Mouse (Mus musculus) lung, embryonic 14.5 days (tissue): ENCODE measurements around the gene Dlgap1. TPM values are rescaled to one million over a fixed set of nuclear protein-coding genes. Genes with fewer than 3 reads are reported as not detected.

Source experiments
- ATAC-seq: fragments of 200-750 bp; cut with Nextera tagmentation; 2 replicates; pipeline ENCODE4 v1.8.0; 2017; ENCODE audit warnings: mild to moderate bottlenecking, moderate TSS enrichment, moderate library complexity; ENCODE audit not compliant: insufficient read depth
- DNase-seq: peaks from one replicate; pipeline ENCODE4 v3.0.0-alpha.2; 2015
- H3K27ac ChIP-seq: fragments of 300-500 bp; sonication (generic); 2 replicates; pipeline ENCODE4 v1.5.1; 2014; ENCODE audit warnings: low read depth, mild to moderate bottlenecking, moderate library complexity
- H3K27me3 ChIP-seq: fragments of 300-500 bp; sonication (generic); 2 replicates; pipeline ENCODE4 v1.6.1; 2014; ENCODE audit warnings: low read length, control low read depth; ENCODE audit not compliant: insufficient read depth
- H3K36me3 ChIP-seq: fragments of 300-500 bp; sonication (generic); 2 replicates; pipeline ENCODE4 v1.6.1; 2014; ENCODE audit warnings: control low read depth; ENCODE audit not compliant: insufficient read depth
- H3K4me1 ChIP-seq: fragments of 300-500 bp; sonication (generic); 2 replicates; pipeline ENCODE4 v1.6.1; 2014; ENCODE audit warnings: antibody characterized with exemption, control low read depth; ENCODE audit not compliant: insufficient read depth
- H3K4me2 ChIP-seq: fragments of 300-500 bp; sonication (generic); 2 replicates; pipeline ENCODE4 v1.6.1; 2014; ENCODE audit warnings: mild to moderate bottlenecking
- H3K4me3 ChIP-seq: fragments of 300-500 bp; sonication (generic); 2 replicates; pipeline ENCODE4 v1.5.1; 2014; ENCODE audit warnings: low read depth, low read length
- H3K9ac ChIP-seq: fragments of 300-500 bp; sonication (generic); 2 replicates; pipeline ENCODE4 v1.6.1; 2014
- H3K9me3 ChIP-seq: fragments of 300-500 bp; sonication (generic); 2 replicates; pipeline ENCODE4 v1.6.1; 2016; ENCODE audit warnings: low read depth, low read length, control low read depth
- CTCF ChIP-seq: IDR thresholded peaks from 2 replicates; pipeline ENCODE4 v1.5.1; 2016; ENCODE audit warnings: antibody characterized with exemption, low read depth
- WGBS: fragments of 180-500 bp; shearing (Covaris S2); extraction: QIAGEN DNeasy Blood & Tissue Kit; methylation state at CpG from one replicate; pipeline ENCODE4 v1.1.7; 2014; 5-methylcytosine and 5-hydroxymethylcytosine counted together
- polyA plus RNA-seq: library from polyadenylated mRNA; unstranded; fragments of >200 nt; fragmentation: Nextera tagmentation; extraction: Ambion mirVana; gene quantifications from 2 replicates; pipeline ENCODE4 v1.2.1, GENCODE M21; 2014

Gene Dlgap1
- polyA plus RNA-seq, 1 experiment from 2014 or later = 1.1 TPM

DNA sequence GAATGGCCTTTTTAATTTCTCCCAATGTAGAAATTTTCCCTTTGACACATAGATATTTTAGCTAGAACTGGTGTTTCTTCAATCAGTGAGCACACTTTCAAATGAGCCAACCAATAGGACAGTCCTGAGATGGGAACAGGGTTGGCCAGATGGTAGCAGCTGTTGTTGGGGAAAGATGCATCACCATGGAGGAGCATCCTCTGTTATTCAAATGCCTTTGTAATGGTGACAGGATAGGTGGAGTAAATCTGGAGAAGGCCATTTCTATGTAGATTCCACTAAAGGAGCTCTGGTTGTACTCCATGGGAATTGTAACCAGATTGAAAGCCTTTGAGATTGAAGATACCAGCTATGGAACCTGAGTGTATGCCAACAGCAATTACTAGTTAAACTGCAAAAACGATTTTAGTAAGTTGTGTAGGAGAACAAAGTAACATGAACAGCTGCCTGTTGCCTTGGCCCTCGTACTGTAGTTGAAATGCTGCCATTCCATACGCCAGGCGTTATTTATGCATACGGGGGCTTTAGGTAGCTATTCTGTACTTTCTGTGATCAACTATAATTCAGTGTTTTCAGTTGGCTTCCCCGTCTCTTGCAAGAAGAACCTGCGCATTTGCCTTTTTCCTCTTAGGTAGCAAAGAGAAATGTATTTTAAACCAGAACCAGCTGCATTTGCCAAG lies 72.0 kb downstream of the Dlgap1 start:
- Histone ChIP-seq H3K27me3 (no peaks in the 10 kb centered on the region), H3K9ac (no peak overlapping the region), H3K4me3 (no peak overlapping the region), H3K9me3 (no peaks in the 10 kb centered on the region), H3K36me3 (no peaks in the 10 kb centered on the region), H3K4me2 (no peak overlapping the region), H3K27ac (no peak overlapping the region), H3K4me1 (no peaks in the 10 kb centered on the region)
- ATAC-seq (no peak), DNase-seq (peak; percentile 5)
- no peak for TF ChIP-seq CTCF
- 65% methylated on average over 7 of the region's 7 CpGs for WGBS

DNA sequence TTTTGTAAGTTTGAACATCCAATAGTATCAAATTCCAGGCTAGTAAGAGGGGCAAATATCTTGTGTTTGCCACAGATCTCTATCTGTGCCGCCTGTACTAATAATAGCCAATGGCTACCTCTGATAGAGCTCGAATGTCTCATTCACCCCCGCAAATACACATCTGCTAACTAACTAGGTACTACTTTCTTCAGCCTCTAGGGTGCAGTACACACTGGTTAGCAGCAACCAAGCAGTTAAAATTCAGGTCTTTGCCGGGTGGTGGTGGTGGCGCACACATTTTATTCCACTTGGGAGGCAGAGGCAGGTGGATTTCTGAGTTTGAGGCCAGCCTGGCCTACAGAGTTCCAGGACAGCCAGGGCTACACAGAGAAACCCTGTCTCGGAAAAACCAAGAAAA lies 99.4 kb downstream of the Dlgap1 start:
- TF ChIP-seq CTCF = no peak
- Histone ChIP-seq H3K36me3 (no peaks in the 10 kb centered on the region), H3K4me3 (no peak overlapping the region), H3K27ac (no peak overlapping the region), H3K4me2 (no peak overlapping the region), H3K4me1 (no peaks in the 10 kb centered on the region), H3K9ac (no peak overlapping the region), H3K27me3 (no peaks in the 10 kb centered on the region), H3K9me3 (no peaks in the 10 kb centered on the region)
- 77% methylated on average over 6 of the region's 6 CpGs for WGBS
- ATAC-seq (no peak), DNase-seq (no peak)

DNA sequence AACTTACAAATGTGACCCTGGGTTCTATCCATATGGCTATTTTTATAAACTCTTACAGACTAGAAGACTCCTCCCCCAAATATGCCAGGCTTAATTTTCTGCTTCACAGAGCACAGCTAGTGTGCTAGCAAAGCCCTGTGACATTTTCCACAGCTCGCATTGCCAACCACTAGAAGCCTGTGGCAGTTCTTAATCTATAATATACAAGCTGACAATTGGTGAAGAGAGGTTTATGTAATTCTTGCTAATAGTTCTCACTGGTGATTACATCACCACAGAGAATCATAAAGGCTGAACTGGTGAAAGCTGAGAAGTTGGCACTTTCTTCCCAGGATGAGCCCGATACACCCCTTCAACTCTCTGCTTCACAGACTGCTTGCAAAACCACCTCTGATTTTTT lies 103.2 kb downstream of the Dlgap1 start:
- no peak overlapping the region for H3K27ac ChIP-seq
- no peak overlapping the region for H3K4me2 ChIP-seq
- H3K27me3 ChIP-seq = no peaks in the 10 kb centered on the region
- no peak for TF ChIP-seq CTCF
- no peaks in the 10 kb centered on the region for H3K36me3 ChIP-seq
- ATAC-seq (no peak), DNase-seq (no peak)
- no peak overlapping the region for H3K9ac ChIP-seq
- WGBS = 57% methylated on average over 2 of the region's 2 CpGs
- no peaks in the 10 kb centered on the region for H3K9me3 ChIP-seq
- no peaks in the 10 kb centered on the region for H3K4me1 ChIP-seq
- H3K4me3 ChIP-seq = no peak overlapping the region

DNA sequence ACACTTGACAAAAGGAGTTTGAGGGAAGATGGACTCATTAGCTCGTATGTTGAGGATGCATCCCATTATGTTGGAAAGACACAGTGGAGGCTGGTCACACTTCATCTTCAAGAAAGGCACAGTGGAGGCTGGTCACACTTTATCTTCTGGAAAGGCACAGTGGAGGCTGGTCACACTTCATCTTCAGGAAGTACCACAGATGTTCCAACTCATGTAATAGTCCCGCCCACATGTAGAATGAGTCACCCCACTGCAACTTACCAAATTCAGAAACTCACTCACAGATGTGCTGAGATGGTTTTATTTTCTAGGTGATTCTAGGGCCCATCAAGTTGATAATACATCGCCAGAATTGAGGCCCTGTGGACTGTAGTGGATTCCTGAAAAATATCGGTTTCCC lies 119.3 kb downstream of the Dlgap1 start:
- Histone ChIP-seq H3K27me3 (no peaks in the 10 kb centered on the region), H3K27ac (no peak overlapping the region), H3K4me3 (no peak overlapping the region), H3K9ac (no peak overlapping the region), H3K9me3 (no peaks in the 10 kb centered on the region), H3K4me2 (no peak overlapping the region), H3K36me3 (no peaks in the 10 kb centered on the region), H3K4me1 (no peaks in the 10 kb centered on the region)
- DNase-seq (no peak), ATAC-seq (no peak)
- no peak for TF ChIP-seq CTCF
- WGBS = 88% methylated on average over 4 of the region's 4 CpGs

DNA sequence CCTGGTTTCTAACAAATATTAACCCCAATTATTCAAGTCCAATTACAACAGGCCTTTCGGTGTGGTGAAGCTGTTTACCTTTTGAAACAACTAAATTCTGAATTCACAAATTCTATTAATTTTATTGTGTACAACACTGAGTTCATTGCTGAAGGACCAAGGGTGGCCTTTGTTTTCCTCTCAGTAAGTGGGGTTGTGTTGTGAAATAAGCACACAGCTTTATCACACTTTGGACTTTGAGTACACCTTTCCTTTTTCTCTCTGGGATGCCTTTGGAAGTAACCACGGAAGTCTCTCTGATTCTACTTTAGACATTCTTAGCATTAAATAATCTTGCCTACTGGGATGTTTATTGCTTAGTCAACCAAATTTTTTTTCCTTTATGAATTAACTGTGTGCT lies 121.9 kb downstream of the Dlgap1 start:
- H3K9ac ChIP-seq = no peak overlapping the region
- H3K4me1 ChIP-seq = no peaks in the 10 kb centered on the region
- no peak overlapping the region for H3K4me2 ChIP-seq
- H3K9me3 ChIP-seq = no peaks in the 10 kb centered on the region
- DNase-seq (no peak), ATAC-seq (no peak)
- H3K36me3 ChIP-seq = no peaks in the 10 kb centered on the region
- H3K27ac ChIP-seq = no peak overlapping the region
- no peak for TF ChIP-seq CTCF
- WGBS = 78% methylated on average over 2 of the region's 2 CpGs
- no peak overlapping the region for H3K4me3 ChIP-seq
- H3K27me3 ChIP-seq = no peaks in the 10 kb centered on the region

DNA sequence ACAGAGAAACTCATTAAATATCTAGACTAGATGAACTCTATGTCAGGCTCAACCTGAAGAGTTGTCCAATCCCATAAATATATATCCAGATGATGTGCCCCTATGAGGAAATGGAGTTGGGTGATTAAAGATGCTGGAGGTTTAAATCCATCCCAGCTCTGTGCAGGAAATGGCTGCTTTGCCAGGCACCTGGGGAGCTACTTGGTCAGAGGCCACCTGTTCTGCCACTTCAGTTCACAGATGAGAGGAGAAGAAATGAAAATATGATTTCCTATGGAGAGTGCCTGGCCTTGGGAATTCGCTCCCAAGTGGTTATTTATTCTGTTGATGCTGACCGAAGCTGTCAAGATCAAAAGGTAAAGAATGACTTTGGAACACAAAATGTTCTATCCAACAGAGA lies 160.3 kb downstream of the Dlgap1 start:
- H3K27me3 ChIP-seq = no peaks in the 10 kb centered on the region
- H3K36me3 ChIP-seq = no peaks in the 10 kb centered on the region
- H3K9me3 ChIP-seq = no peaks in the 10 kb centered on the region
- 83% methylated on average over 2 of the region's 2 CpGs for WGBS
- H3K27ac ChIP-seq = no peak overlapping the region
- no peak overlapping the region for H3K4me2 ChIP-seq
- H3K4me1 ChIP-seq = no peaks in the 10 kb centered on the region
- no peak for ATAC-seq
- H3K4me3 ChIP-seq = no peak overlapping the region
- no peak for DNase-seq
- TF ChIP-seq CTCF = no peak
- H3K9ac ChIP-seq = no peak overlapping the region

DNA sequence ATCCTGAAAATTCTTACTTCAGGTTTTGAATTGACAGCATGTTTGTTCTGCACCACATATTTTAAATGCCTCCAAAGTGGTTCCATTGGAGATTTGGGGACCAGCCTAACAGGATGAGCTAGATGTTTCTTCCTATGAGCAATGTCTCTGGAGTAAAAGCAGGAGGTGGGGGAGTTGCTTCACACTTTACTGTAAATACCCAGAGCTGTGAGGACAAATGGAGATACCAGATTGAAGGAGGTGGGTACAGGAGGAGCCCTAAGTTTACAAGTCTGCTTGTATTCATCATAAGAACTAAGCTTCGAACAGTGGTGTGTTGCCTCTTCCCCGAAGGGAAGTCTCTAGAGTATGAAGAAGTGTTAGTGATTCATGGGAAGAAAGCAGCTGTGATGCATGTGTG lies 201.0 kb downstream of the Dlgap1 start:
- ATAC-seq = no peak
- Histone ChIP-seq H3K4me2 (no peak overlapping the region), H3K9me3 (no peaks in the 10 kb centered on the region), H3K9ac (no peak overlapping the region), H3K27ac (no peak overlapping the region), H3K4me3 (no peak overlapping the region), H3K36me3 (no peaks in the 10 kb centered on the region), H3K4me1 (no peaks in the 10 kb centered on the region), H3K27me3 (no peaks in the 10 kb centered on the region)
- WGBS = 82% methylated on average over 2 of the region's 2 CpGs
- no peak for TF ChIP-seq CTCF
- DNase-seq = no peak

DNA sequence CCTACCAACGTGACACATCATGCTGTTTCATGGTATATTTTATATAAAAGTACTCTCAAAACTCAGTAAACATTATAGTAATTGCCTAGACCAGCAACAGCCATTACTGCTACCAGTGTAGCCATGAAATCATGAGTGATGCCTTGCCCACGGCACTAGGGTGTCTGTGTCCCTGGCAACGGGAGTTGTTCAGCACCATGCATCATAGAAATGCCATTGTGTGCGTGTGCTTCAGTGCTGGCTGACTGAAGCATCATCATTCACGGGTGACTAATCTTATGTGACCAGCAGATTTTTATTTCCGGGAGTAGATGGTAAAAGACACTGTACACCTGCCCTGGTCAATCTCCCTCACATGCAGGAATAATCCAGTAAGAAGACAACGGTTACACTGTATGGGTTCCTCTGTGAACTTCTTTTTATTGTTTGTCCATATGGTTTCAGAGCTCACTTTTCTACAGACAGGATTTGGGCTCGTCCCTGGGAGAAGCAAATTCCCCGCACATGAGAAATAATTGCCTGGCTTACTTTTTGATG lies 203.7 kb downstream of the Dlgap1 start:
- DNase-seq (no peak), ATAC-seq (no peak)
- H3K27me3 ChIP-seq = no peaks in the 10 kb centered on the region
- no peaks in the 10 kb centered on the region for H3K4me1 ChIP-seq
- 79% methylated on average over 9 of the region's 9 CpGs for WGBS
- no peak overlapping the region for H3K9ac ChIP-seq
- TF ChIP-seq CTCF = no peak
- H3K4me2 ChIP-seq = no peak overlapping the region
- H3K36me3 ChIP-seq = no peaks in the 10 kb centered on the region
- no peaks in the 10 kb centered on the region for H3K9me3 ChIP-seq
- H3K4me3 ChIP-seq = no peak overlapping the region
- H3K27ac ChIP-seq = no peak overlapping the region
